Mouse (Mus musculus): Measurements from ENCODE around the gene Ranbp17. TPM values are rescaled to one million over a fixed set of nuclear protein-coding genes. Genes with fewer than 3 reads are reported as not detected.

Gene Ranbp17
- polyA plus RNA-seq, 1 experiment: 1.3 TPM

DNA sequence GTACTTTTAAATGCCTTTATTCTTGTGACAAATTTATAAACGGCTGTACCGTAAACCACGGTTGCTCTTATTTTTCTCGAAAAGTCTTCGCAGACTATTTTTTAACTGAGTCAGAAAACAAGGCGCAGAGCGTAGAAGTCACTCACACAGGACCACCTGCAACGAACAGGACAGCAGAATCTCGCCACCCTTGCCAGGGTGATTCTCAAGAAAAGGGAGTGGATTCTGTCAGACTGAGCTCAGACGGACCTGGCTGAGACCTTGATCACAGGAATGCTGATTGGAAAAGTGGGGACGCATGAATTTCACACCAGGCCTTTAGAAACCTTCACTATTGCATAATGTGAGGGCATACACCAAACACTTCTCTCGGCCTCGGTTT is 316.4 kb downstream of the Ranbp17 start:
- DNase-seq (ENCODE audit: low read depth): no peak

- no peak for DNase-seq (ENCODE audit: low read depth)
Observed at GRCm38 (mm10) chr11:33196447-33197132, 317.0 kb downstream of the Ranbp17 start.

DNA sequence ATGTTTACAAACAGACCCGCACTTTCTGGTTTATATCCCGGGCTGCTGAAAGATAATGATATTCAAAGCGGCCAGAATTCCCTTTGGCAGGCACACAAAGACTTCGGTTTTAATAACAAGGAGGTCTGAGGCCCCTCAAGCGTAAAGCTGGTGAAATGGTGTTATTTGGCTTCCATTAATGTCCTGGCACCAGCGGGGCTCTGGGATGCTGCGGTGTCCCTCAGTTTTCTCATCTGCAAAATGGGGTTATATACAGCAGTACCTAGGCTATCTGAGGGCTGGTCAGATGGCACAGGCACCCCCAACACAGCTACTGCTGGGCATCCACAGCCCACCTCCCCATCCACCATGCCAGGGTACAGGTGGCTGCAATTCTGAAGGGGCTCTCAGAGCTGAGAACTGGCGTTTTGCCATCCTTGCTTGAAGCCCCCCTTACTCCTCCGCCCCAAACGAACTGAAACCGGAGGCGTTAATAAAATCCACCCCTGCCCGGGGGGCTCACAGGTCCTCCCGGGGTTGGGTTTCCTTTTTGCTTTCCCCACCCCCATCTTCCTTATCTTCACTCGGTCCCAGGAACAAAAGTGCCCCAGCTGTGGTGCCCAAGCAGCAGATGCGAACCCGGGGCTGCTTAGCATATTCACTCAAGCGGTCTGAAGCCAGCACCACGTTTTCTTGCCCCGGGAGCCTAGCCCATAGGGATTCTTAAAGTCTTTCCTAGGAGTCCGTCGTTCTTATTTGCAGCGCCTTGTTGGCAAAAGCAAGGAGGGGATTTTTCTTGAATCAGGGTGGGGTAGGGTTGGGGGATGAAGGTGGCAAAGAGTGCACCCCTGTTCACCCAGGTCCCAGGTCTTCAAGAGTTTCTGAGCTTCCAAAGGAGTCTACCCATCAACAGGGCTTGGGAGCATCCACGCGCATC is 317.8 kb downstream of the Ranbp17 start:
- DNase-seq (ENCODE audit: low read depth): no peak

DNA sequence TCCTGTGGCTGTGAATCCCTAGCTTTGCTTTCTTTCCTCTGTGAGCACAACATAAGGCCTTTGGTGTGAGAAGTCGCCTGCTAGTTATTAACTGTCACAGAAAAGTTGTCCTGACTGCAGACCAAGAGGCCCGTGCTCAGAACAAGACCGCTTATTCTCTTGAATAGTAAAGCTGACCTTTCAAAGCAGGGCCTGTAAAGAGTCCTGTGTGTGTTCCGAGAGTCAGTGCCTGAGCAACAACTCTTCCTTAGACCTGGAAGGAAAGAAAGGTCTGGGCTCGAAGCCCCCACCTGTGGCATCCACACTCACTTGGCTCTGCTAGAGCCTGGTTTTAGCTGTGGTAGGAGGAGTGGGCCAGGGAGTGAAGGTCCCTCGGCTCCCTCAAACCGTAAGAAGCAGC is 318.5 kb downstream of the Ranbp17 start:
- DNase-seq (ENCODE audit: low read depth): no peak

DNA sequence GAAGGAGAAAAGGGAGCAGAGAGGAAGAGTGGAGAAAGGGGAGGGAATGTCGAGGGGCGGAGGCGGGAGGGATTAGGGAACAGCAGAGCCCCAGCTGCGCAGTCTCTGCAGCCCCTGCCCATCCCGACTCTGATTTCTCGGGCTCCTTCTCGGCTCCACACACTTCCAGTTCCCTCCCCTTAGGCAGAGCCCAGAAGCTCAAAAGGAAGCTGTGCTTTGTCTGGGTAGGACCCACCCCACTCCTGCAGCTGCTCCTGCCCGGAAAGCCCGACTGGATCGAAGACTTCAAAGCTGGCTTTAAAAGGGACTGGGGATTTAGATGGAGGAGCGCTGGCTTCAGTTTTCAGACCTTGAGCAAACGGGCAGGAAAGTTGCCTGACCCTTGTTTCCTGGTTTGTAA is 319.9 kb downstream of the Ranbp17 start:
- no peak for DNase-seq (ENCODE audit: low read depth)

DNA sequence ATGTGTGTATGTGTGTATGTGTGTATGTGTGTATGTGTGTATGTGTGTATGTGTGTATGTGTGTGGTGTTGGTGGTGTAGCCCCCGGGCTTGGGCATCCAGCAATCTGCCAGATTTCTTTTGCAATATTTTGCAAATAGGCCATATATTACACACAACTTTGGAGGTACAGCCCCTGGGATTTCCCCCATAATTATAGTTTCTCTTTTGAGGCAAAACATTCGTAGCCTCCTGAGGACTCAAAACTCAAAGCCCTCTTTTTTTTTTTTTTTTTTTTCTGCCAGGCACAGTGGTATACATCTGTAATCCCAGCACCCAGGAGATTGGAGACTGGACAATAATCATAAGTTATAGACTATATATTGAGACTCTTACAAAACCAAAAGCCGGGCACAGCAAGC is 331.7 kb downstream of the Ranbp17 start:
- DNase-seq (ENCODE audit: low read depth): no peak

GRCm38 (mm10) chr11:33180701-33181116 is 332.8 kb downstream of the Ranbp17 start:
- no peak for DNase-seq (ENCODE audit: low read depth)

- no peak for DNase-seq (ENCODE audit: low read depth)
Observed at GRCm38 (mm10) chr11:33179802-33180201, 333.7 kb downstream of the Ranbp17 start.

DNA sequence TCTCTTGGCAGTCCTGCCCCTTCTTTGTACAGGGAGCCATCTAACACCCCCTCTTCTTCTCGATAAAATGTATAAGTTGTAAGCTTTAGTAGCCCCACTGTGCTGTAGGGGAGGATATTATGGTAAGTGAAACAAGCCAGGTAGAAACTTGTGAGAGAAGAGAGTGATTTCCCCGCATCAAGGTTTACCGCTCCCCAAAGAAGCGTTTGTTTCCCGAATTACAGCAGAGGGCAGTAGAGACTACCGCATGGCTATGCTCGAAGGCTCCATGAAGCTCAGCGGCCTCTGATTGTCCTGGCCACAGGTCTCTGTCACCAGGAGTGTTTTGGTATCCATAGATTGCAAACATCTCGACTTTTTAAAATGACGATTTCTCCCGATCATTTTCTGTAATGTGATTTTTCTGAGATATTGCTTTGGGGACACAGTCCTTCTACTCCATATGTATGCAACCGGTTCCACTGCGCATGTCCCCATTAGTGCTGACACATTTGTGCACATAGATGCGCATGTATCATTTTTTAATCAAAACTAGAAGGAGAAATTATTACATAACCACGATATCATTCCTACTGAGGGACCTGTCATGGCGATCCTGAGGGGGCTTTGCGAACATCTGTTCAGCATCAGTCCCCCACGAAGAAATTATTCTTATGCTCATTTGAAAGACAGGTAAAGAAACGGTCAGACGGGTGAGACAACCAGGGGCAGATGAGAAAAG is 336.9 kb downstream of the Ranbp17 start:
- no peak for DNase-seq (ENCODE audit: low read depth)

DNA sequence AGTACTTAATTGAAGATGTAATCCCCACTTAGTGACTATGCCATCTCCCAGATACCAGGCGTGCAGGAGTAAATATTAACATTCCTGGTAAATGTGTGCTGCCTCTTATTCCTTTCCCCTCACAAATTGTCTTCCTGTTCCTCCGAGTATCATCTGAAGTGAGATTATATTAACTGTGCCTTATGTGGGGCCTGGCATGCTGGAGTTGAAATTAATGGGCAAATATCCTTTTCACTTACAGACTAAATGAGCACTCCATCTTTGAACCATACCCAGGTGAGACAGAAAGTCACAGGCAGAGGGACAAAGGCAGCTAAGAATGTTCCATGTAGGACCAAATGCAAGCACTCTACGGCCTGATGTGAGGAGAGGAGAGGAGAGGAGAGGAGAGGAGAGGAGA is 337.8 kb downstream of the Ranbp17 start:
- no peak for DNase-seq (ENCODE audit: low read depth)

DNA sequence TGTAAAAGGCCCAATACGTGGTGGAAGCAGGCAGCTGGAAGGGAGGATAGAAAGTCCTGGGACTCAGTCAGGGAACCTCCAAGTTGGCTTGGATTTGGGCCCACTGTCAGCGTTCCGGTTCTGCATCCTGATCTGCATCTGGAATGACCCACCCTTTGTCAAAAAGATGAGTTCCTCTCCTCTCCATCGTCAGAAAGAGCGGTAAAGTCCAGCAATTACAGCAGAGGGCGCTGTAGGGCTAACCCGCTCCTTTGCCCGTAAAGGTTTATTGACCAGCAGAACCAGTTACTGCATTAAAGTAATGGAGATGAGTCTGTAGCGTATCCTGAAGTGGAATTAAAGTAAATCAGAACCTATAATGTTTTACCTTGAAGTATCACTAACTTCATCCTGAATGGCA is 343.1 kb downstream of the Ranbp17 start:
- no peak for DNase-seq (ENCODE audit: low read depth)

- peak; percentile 62 for DNase-seq (ENCODE audit: low read depth)
Observed at GRCm38 (mm10) chr11:33162998-33163506, 350.5 kb downstream of the Ranbp17 start, which contains the start of gene Npm1. TSS of gene Npm1 (minus strand) at chr11:33163206.

DNA sequence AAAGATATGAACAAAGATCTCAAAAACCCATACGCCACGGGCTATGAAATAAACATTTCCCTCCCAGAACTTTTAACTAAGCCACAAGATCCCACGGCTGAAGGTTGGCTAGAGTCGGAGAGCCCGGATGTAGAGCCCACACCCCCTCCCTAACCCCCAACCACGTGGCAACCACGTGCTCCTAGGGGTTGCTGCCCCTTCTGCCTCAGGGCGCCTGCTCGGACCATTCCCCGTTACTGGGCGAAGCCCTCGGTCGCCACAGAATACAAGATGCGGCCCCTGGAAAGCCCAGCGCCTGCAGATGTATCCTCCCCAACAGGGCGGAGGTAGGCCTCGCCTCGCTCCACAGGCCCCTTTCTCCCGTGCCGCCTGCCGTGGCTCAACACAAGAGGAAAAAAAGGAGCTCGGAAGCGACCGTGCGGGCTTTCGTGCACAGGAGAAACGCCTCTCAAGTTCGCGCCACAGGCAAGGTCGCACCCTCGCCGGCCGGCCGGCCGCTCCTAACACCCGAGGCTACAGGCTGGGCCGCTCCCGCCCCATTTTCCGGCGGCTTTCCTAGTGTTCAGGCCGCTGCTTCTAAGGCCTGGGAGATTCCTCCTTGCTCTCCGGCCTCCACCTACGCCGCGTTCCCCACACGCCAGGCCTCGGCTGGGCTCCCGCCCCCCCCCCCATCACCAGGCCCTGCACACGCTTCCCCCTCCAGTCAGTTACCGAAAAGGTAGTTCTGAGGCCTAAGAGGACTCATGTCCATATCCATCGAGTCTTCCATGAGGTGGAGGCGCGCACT is 351.1 kb downstream of the Ranbp17 start:
- no peak for DNase-seq (ENCODE audit: low read depth)

Other genes with a start within 250 kb of the Ranbp17 start
- not detected in 2 replicates for gene Gm12117, start 237.0 kb downstream of the Ranbp17 start, polyA plus RNA-seq (2012; rRNA removed)
- gene Gabrp, start 65.2 kb upstream of the Ranbp17 start, polyA plus RNA-seq (2012; rRNA removed): 0.19 and 1.2 TPM in 2 replicates
- gene D130052B06Rik, start 85.6 kb upstream of the Ranbp17 start, polyA plus RNA-seq (2012; rRNA removed): 0.19 and 0.49 TPM in 2 replicates